Mouse (Mus musculus) thymus, adult 2 months (tissue): Measurements from ENCODE around the gene Csmd2. TPM values are rescaled to one million over a fixed set of nuclear protein-coding genes. Genes with fewer than 3 reads are reported as not detected.

Source experiments
- DNase-seq: peaks from one replicate; pipeline ENCODE4 v3.0.0; 2021
- H3K27ac ChIP-seq: fragments of 200-500 bp; 2 replicates; pipeline ENCODE4 v1.5.1; 2012; ENCODE audit warnings: low read length, control low read depth; ENCODE audit not compliant: control insufficient read depth, insufficient read depth
- H3K27me3 ChIP-seq: fragments of 200-500 bp; 2 replicates; pipeline ENCODE4 v1.6.1; 2012; ENCODE audit warnings: mild to moderate bottlenecking, low read length, moderate library complexity, mixed read lengths; ENCODE audit not compliant: control insufficient read depth, insufficient read depth
- H3K36me3 ChIP-seq: fragments of 200-500 bp; 2 replicates; pipeline ENCODE4 v1.6.1; 2012; ENCODE audit warnings: mild to moderate bottlenecking, low read length, moderate library complexity; ENCODE audit not compliant: control insufficient read depth, insufficient read depth
- H3K4me1 ChIP-seq: fragments of 200-500 bp; replicated peaks from 2 replicates; pipeline ENCODE4 v1.6.1; 2012; ENCODE audit warnings: low read length; ENCODE audit not compliant: control insufficient read depth, insufficient read depth
- H3K4me3 ChIP-seq: fragments of 200-500 bp; 2 replicates; pipeline ENCODE4 v1.5.1; 2012; ENCODE audit warnings: mild to moderate bottlenecking, low read length, control low read depth, moderate library complexity; ENCODE audit not compliant: control insufficient read depth, insufficient read depth
- CTCF ChIP-seq: fragments of 200-500 bp; IDR thresholded peaks from 2 replicates; pipeline ENCODE4 v1.5.1; 2012; ENCODE audit warnings: mild to moderate bottlenecking, control low read depth, low read length, moderate library complexity, borderline replicate concordance; ENCODE audit not compliant: control insufficient read depth, poor library complexity, insufficient read depth; ENCODE audit errors: extremely low read depth
- POLR2A ChIP-seq: fragments of 200-500 bp; IDR thresholded peaks from 2 replicates; pipeline ENCODE4 v1.6.1; 2012; ENCODE audit warnings: mild to moderate bottlenecking, low read length, control low read depth, moderate library complexity; ENCODE audit not compliant: control insufficient read depth, poor library complexity, insufficient read depth; ENCODE audit errors: extremely low read depth
- WGBS: fragments of 180-500 bp; shearing (Covaris S2); methylation state at CpG from one replicate; pipeline ENCODE4 v1.1.7; 2018; 5-methylcytosine and 5-hydroxymethylcytosine counted together
- polyA plus RNA-seq: library from polyadenylated mRNA; depleted of rRNA; stranded (reverse); fragments of >200 nt; gene quantifications from 2 replicates; pipeline ENCODE4 v1.2.3, GENCODE M21; 2012

The Csmd2 gene
- polyA plus RNA-seq, 1 experiment: 0.50 TPM

DNA sequence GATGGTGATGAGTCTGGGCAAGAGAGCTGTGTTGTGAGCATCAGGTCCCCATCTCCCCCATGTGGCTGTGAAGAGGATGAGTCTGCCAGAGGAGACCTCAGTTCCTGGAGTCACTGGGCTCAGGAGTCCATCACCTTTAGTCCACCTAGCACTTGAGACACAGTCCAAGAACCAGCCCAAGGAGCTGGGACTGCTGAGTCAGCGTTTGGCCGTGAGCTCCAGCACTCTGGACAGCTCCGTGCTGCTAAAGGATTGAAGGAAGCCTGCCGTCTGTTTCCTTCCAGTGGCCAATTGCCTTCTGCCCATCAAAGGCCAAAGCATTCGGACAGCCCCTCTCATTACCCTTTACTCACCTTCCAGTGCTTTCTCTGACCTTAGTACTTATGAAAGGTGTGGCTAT is 261.0 kb downstream of the Csmd2 start:
- Histone ChIP-seq H3K4me3 (no peak overlapping the region), H3K27me3 (no peaks in the 10 kb centered on the region), H3K4me1 (no peaks in the 10 kb centered on the region), H3K36me3 (no peaks in the 10 kb centered on the region), H3K27ac (no peak overlapping the region)
- DNase-seq: no peak
- no peak for TF ChIP-seq POLR2A
- no peak for TF ChIP-seq CTCF
- WGBS: 16% methylated on average over 5 of the region's 5 CpGs

DNA sequence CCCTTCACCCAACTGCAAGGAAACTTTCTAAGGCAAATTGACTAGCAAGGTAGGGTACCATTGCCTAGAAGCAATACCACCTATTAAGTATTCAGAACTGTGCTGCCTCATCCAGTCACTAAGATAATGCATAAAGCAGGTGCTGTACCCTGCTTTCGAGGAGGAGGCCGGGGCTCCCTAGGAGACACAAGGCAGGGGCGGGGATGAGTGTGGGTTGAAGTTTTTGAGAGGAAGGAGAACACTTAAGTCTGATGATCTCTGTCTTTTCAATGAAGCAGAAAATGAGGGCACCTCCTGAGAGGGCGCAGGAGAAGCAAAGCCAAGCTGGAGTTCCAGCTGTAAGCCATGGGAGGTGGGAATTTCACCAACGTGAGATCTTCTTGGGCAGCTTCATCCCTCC is 271.6 kb downstream of the Csmd2 start:
- H3K27ac ChIP-seq: no peak overlapping the region
- no peak overlapping the region for H3K4me3 ChIP-seq
- no peaks in the 10 kb centered on the region for H3K4me1 ChIP-seq
- DNase-seq: no peak
- no peaks in the 10 kb centered on the region for H3K27me3 ChIP-seq
- H3K36me3 ChIP-seq: no peaks in the 10 kb centered on the region
- TF ChIP-seq POLR2A: no peak
- TF ChIP-seq CTCF: no peak
- WGBS: 86% methylated on average over 5 of the region's 5 CpGs

DNA sequence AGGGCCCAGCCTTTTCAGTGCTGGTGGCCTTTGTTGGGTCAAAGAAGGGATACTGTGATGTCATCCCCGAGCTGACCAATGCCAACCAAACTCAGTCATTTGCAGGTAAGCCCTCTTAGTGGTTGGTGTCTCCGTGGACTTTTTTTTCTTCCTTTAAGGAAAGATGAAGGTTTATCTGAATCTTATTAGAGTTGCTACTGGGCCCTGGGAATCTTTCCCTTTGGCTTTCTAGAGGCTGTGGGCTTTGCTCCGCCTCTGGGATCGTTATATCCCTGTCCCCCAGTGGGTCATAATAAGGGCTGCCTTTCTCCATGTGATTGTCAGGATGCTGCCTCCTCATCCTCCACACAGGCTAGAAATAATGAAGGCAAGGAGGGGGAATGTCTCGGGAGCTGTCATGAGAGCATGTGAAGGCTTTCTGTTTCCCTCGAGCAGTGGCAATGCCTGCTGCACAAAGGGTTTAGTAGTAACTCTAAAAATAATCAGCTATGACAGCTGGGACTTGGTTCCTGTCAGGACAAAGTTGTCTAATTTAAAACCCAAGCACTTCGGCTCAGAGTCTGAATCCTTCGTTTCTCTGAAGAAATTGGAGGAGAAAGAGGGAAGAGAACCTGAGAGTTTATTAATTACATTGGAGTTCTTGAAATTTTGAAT is 273.4 kb downstream of the Csmd2 start, which contains the start of gene Hmgb4:
Gene Hmgb4, minus strand, starts transcription at position 51 of the 654 bp plus-strand sequence.
- Histone ChIP-seq H3K27ac (no peak within 1 kb of the TSS), H3K27me3 (no peaks in the 10 kb centered on the region), H3K36me3 (no peaks in the 10 kb centered on the region), H3K4me1 (no peaks in the 10 kb centered on the region), H3K4me3 (no peak within 1 kb of the TSS)
- 84% methylated on average over 8 of the region's 8 CpGs for WGBS
- TF ChIP-seq POLR2A: no peak
- TF ChIP-seq CTCF: no peak
- no peak for DNase-seq

DNA sequence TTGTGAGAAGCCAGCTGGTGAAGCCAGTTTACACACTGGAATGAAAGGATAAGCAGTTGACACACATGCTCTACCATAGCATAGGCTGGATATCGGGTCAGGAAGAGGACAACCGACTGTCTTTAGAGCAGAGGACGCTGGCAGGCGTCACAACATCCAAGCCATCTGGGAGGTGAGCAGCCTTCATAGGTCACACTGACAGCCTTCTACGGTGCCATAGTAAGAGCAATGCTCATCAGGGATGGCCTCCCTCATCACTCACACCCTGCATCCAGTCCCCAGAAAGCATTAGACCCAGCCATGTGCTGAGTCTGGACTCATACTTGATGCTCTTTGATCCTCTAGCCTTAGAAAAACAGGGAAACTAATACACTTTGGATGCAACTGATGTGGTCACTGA is 276.8 kb downstream of the Csmd2 start:
- H3K4me1 ChIP-seq: no peaks in the 10 kb centered on the region
- H3K27me3 ChIP-seq: no peaks in the 10 kb centered on the region
- H3K36me3 ChIP-seq: no peaks in the 10 kb centered on the region
- WGBS: 93% methylated on average over 5 of the region's 5 CpGs
- TF ChIP-seq POLR2A: no peak
- no peak for TF ChIP-seq CTCF
- no peak overlapping the region for H3K27ac ChIP-seq
- no peak for DNase-seq
- no peak overlapping the region for H3K4me3 ChIP-seq

DNA sequence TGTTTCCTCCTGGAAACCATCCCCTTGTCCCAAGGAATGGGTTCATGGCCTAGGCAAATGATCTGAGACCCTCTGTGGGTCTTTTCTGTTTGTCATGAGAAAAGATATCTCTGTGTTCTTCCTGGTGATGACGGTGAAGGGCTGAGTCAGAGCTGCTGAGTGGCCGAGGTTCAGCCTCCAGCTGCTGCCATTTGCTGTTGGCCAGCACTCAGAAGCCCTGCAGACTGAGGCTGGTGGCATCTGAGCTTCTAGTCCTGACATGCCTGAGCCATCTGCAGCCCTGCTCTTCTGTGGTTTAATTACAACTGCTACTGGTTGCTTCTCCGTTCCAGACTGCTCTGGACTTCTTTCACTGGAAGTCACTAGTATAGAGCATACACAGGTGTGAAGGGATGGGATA is 277.7 kb downstream of the Csmd2 start:
- DNase-seq: no peak
- TF ChIP-seq POLR2A (no peak), CTCF (no peak)
- Histone ChIP-seq H3K4me1 (no peaks in the 10 kb centered on the region), H3K27ac (no peak overlapping the region), H3K36me3 (no peaks in the 10 kb centered on the region), H3K4me3 (no peak overlapping the region), H3K27me3 (no peaks in the 10 kb centered on the region)
- WGBS: 88% methylated on average over 3 of the region's 3 CpGs

DNA sequence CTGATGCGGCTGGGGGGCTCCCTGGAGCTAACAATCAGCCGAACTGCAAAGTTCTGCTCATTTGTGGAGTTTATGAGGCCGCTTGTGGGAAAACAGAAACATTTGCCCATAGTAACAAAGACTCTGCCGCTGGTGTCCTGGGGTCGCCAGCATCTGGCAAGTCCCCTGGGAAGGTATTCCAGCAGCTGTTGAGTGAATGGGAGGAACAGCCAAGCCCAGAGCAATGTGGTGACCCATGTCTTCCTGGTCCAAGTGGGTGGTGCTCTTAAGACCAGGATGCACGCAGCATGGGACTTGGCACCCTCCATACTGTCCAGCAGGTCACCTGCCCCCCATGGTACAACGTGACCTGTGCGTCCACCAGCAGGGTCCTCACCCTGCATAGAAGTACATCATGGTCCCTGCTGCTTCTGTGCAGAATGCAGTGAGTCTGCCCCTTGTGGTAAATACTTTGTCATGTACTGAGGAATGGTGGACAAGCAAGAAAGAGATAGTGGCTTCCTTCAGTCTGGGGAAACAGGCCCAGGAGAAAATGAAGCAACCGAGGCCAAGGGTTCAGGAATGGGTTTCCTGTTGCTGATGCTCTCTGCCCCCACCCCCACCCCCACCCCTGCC is 281.7 kb downstream of the Csmd2 start:
- 87% methylated on average over 9 of the region's 9 CpGs for WGBS
- Histone ChIP-seq H3K27me3 (no peaks in the 10 kb centered on the region), H3K36me3 (no peaks in the 10 kb centered on the region), H3K4me3 (no peak overlapping the region), H3K27ac (no peak overlapping the region), H3K4me1 (no peaks in the 10 kb centered on the region)
- no peak for DNase-seq
- TF ChIP-seq CTCF: no peak
- no peak for TF ChIP-seq POLR2A
